Mouse (Mus musculus): ENCODE data around the gene Phf2. TPM values are rescaled to one million over a fixed set of nuclear protein-coding genes. Genes with fewer than 3 reads are reported as not detected.

Phf2 gene
- polyA plus RNA-seq, 1 experiment from 2014 or later, result 8.2 TPM

- Histone ChIP-seq H3K27ac (ENCODE audit: low read length) (0 out of 2 replicates have a peak overlapping the region, but pooled peaks have one; percentile 38), H3K27me3 (ENCODE audit: control insufficient read depth, insufficient read depth, low read depth, low read length) (no peaks in the 10 kb centered on the region), H3K4me1 (ENCODE audit: control insufficient read depth, insufficient read depth, low read length) (no peaks in the 10 kb centered on the region), H3K4me2 (ENCODE audit: low read length) (no peak overlapping the region), H3K4me3 (ENCODE audit: low read depth, low read length) (no peak overlapping the region), H3K36me3 (ENCODE audit: control insufficient read depth, insufficient read depth, low read length) (peaks cover 21% of the 10 kb centered on the region; the same call in 1 of the 2 replicates), H3K9ac (ENCODE audit: low read depth, low read length) (0 out of 2 replicates have a peak overlapping the region, but pooled peaks have one; percentile 10), H3K9me3 (replicated peaks; ENCODE audit: control insufficient read depth, low read length, poor library complexity, severe bottlenecking) (no peaks in the 10 kb centered on the region)
- 0 out of 2 replicates have a peak, but pooled peaks have one; percentile 26 for ATAC-seq
- WGBS, result 62% methylated on average over 5 of the region's 5 CpGs
Observed at GRCm38 (mm10) chr13:48807481-48808031, 63.4 kb downstream of the Phf2 start.

- no peaks in the 10 kb centered on the region for H3K4me1 ChIP-seq (ENCODE audit: control insufficient read depth, insufficient read depth, low read length)
- H3K4me3 ChIP-seq (ENCODE audit: low read depth, low read length), result no peak overlapping the region
- WGBS, result 48% methylated on average over 15 of the region's 15 CpGs
- peaks cover 22% of the 10 kb centered on the region for H3K36me3 ChIP-seq (ENCODE audit: control insufficient read depth, insufficient read depth, low read length)
- no peak overlapping the region for H3K9ac ChIP-seq (ENCODE audit: low read depth, low read length)
- no peak overlapping the region for H3K27ac ChIP-seq (ENCODE audit: low read length)
- H3K4me2 ChIP-seq (ENCODE audit: low read length), result no peak overlapping the region
- H3K9me3 ChIP-seq (replicated peaks; ENCODE audit: control insufficient read depth, low read length, poor library complexity, severe bottlenecking), result no peaks in the 10 kb centered on the region
- H3K27me3 ChIP-seq (ENCODE audit: control insufficient read depth, insufficient read depth, low read depth, low read length), result no peaks in the 10 kb centered on the region
- no peak for ATAC-seq
Observed at GRCm38 (mm10) chr13:48802181-48802580, 68.7 kb downstream of the Phf2 start.

- ATAC-seq, result peak; percentile 64
- no peaks in the 10 kb centered on the region for H3K27me3 ChIP-seq (ENCODE audit: control insufficient read depth, insufficient read depth, low read depth, low read length)
- peaks cover 22% of the 10 kb centered on the region for H3K36me3 ChIP-seq (ENCODE audit: control insufficient read depth, insufficient read depth, low read length)
- H3K9me3 ChIP-seq (replicated peaks; ENCODE audit: control insufficient read depth, low read length, poor library complexity, severe bottlenecking), result no peaks in the 10 kb centered on the region
- H3K4me2 ChIP-seq (ENCODE audit: low read length), result no peak overlapping the region
- H3K4me3 ChIP-seq (ENCODE audit: low read depth, low read length), result no peak overlapping the region
- no peak overlapping the region for H3K27ac ChIP-seq (ENCODE audit: low read length)
- WGBS, result 33% methylated on average over 11 of the region's 11 CpGs
- H3K9ac ChIP-seq (ENCODE audit: low read depth, low read length), result no peak overlapping the region
- H3K4me1 ChIP-seq (ENCODE audit: control insufficient read depth, insufficient read depth, low read length), result no peaks in the 10 kb centered on the region
Observed at GRCm38 (mm10) chr13:48800850-48801546, 69.9 kb downstream of the Phf2 start.

GRCm38 (mm10) chr13:48798256-48798771, 72.6 kb downstream of the Phf2 start:
- Histone ChIP-seq H3K9ac (ENCODE audit: low read depth, low read length) (no peak overlapping the region), H3K9me3 (replicated peaks; ENCODE audit: control insufficient read depth, low read length, poor library complexity, severe bottlenecking) (no peaks in the 10 kb centered on the region), H3K27me3 (ENCODE audit: control insufficient read depth, insufficient read depth, low read depth, low read length) (no peaks in the 10 kb centered on the region), H3K4me3 (ENCODE audit: low read depth, low read length) (no peak overlapping the region), H3K4me2 (ENCODE audit: low read length) (no peak overlapping the region), H3K36me3 (ENCODE audit: control insufficient read depth, insufficient read depth, low read length) (peaks cover 7% of the 10 kb centered on the region; the same call in 1 of the 2 replicates), H3K4me1 (ENCODE audit: control insufficient read depth, insufficient read depth, low read length) (no peaks in the 10 kb centered on the region), H3K27ac (ENCODE audit: low read length) (no peak overlapping the region)
- ATAC-seq, result no peak
- WGBS, result 40% methylated on average over 13 of the region's 14 CpGs

GRCm38 (mm10) chr13:48796906-48797305, 74.0 kb downstream of the Phf2 start:
- Histone ChIP-seq H3K9ac (ENCODE audit: low read depth, low read length) (no peak overlapping the region), H3K4me1 (ENCODE audit: control insufficient read depth, insufficient read depth, low read length) (no peaks in the 10 kb centered on the region), H3K27me3 (ENCODE audit: control insufficient read depth, insufficient read depth, low read depth, low read length) (no peaks in the 10 kb centered on the region), H3K4me2 (ENCODE audit: low read length) (no peak overlapping the region), H3K36me3 (ENCODE audit: control insufficient read depth, insufficient read depth, low read length) (no peaks in the 10 kb centered on the region; the same call in 1 of the 2 replicates), H3K9me3 (replicated peaks; ENCODE audit: control insufficient read depth, low read length, poor library complexity, severe bottlenecking) (no peaks in the 10 kb centered on the region), H3K27ac (ENCODE audit: low read length) (no peak overlapping the region), H3K4me3 (ENCODE audit: low read depth, low read length) (no peak overlapping the region)
- 71% methylated on average over 11 of the region's 11 CpGs for WGBS
- ATAC-seq, result no peak

- no peaks in the 10 kb centered on the region for H3K36me3 ChIP-seq (ENCODE audit: control insufficient read depth, insufficient read depth, low read length)
- no peaks in the 10 kb centered on the region for H3K4me1 ChIP-seq (ENCODE audit: control insufficient read depth, insufficient read depth, low read length)
- no peaks in the 10 kb centered on the region for H3K27me3 ChIP-seq (ENCODE audit: control insufficient read depth, insufficient read depth, low read depth, low read length)
- no peak overlapping the region for H3K9ac ChIP-seq (ENCODE audit: low read depth, low read length)
- no peak overlapping the region for H3K27ac ChIP-seq (ENCODE audit: low read length)
- no peaks in the 10 kb centered on the region for H3K9me3 ChIP-seq (replicated peaks; ENCODE audit: control insufficient read depth, low read length, poor library complexity, severe bottlenecking)
- WGBS, result 80% methylated on average over 6 of the region's 6 CpGs
- H3K4me3 ChIP-seq (ENCODE audit: low read depth, low read length), result no peak overlapping the region
- H3K4me2 ChIP-seq (ENCODE audit: low read length), result no peak overlapping the region
- no peak for ATAC-seq
Observed at GRCm38 (mm10) chr13:48795711-48796110, 75.2 kb downstream of the Phf2 start.

- H3K4me1 ChIP-seq (ENCODE audit: control insufficient read depth, insufficient read depth, low read length), result 0 out of 2 replicates have a peak, but pooled peaks cover 4% of the 10 kb centered on the region
- no peak overlapping the region for H3K27ac ChIP-seq (ENCODE audit: low read length)
- H3K4me2 ChIP-seq (ENCODE audit: low read length), result no peak overlapping the region
- no peaks in the 10 kb centered on the region for H3K9me3 ChIP-seq (replicated peaks; ENCODE audit: control insufficient read depth, low read length, poor library complexity, severe bottlenecking)
- H3K9ac ChIP-seq (ENCODE audit: low read depth, low read length), result no peak overlapping the region
- whole genome bisulfite sequencing, result 69% methylated on average over 8 of the region's 8 CpGs
- ATAC-seq, result no peak
- H3K36me3 ChIP-seq (ENCODE audit: control insufficient read depth, insufficient read depth, low read length), result no peaks in the 10 kb centered on the region
- H3K27me3 ChIP-seq (ENCODE audit: control insufficient read depth, insufficient read depth, low read depth, low read length), result no peaks in the 10 kb centered on the region
- no peak overlapping the region for H3K4me3 ChIP-seq (ENCODE audit: low read depth, low read length)
Observed at GRCm38 (mm10) chr13:48784594-48785298, 86.2 kb downstream of the Phf2 start.

- Histone ChIP-seq H3K9ac (ENCODE audit: low read depth, low read length) (no peak overlapping the region), H3K4me2 (ENCODE audit: low read length) (no peak overlapping the region), H3K27ac (ENCODE audit: low read length) (no peak overlapping the region), H3K27me3 (ENCODE audit: control insufficient read depth, insufficient read depth, low read depth, low read length) (no peaks in the 10 kb centered on the region), H3K36me3 (ENCODE audit: control insufficient read depth, insufficient read depth, low read length) (no peaks in the 10 kb centered on the region), H3K4me1 (ENCODE audit: control insufficient read depth, insufficient read depth, low read length) (0 out of 2 replicates have a peak, but pooled peaks cover 4% of the 10 kb centered on the region), H3K4me3 (ENCODE audit: low read depth, low read length) (no peak overlapping the region), H3K9me3 (replicated peaks; ENCODE audit: control insufficient read depth, low read length, poor library complexity, severe bottlenecking) (no peaks in the 10 kb centered on the region)
- no peak for ATAC-seq
- WGBS, result 43% methylated on average over 8 of the region's 8 CpGs
Observed at GRCm38 (mm10) chr13:48784151-48784550, 86.8 kb downstream of the Phf2 start.

All from midbrain, embryonic 16.5 days (tissue).